Comparison of ENCODE assay signal across 7 mouse cellular contexts in genomic region chr1:86524619-86525498, GRCm38 (mm10). TPM values are rescaled to one million over a fixed set of nuclear protein-coding genes. Genes with fewer than 3 reads are reported as not detected.
DNase-seq lines count a peak whose midpoint lies in the region; ATAC-seq and TF ChIP-seq lines count a peak whose summit lies in the region.

No protein-coding gene starts in this region.

- WGBS in intestine, embryonic 16.5 days = 2% methylated on average over 53 of the region's 53 CpGs
- WGBS in midbrain, embryonic 11.5 days = 2% methylated on average over 53 of the region's 53 CpGs
- WGBS in small intestine, adult 2 months = 3% methylated on average over 53 of the region's 53 CpGs

- H3K9ac ChIP-seq in intestine, embryonic 16.5 days (ENCODE audit: low read depth, low read length) = peak overlapping the region; percentile 93
- peak overlapping the region; percentile 97 for H3K9ac ChIP-seq in midbrain, embryonic 11.5 days (ENCODE audit: low read length)

- peak overlapping the region; percentile 97 for H3K4me3 ChIP-seq in intestine, embryonic 16.5 days (ENCODE audit: low read length)
- H3K4me3 ChIP-seq in midbrain, embryonic 11.5 days (ENCODE audit: low read depth, low read length) = peak overlapping the region; percentile 92
- H3K4me3 ChIP-seq in small intestine, adult 2 months (ENCODE audit: low read depth, low read length) = peak overlapping the region; percentile 90

- peak; percentile 99 for DNase-seq in adrenal gland, adult 8-10 months
- DNase-seq in embryo, embryonic 9.5 days (ENCODE audit: extremely low spot score) = peak; percentile 99
- DNase-seq in gastrocnemius, postnatal 4 days (ENCODE audit: low spot score in 2 of 2) = peak; percentile 99 to 100
- peak; percentile 98 to 100 for DNase-seq in left cerebral cortex, postnatal 36 days (ENCODE audit: low spot score in 2 of 2)
- DNase-seq in midbrain, embryonic 11.5 days (ENCODE audit: low spot score, missing footprints) = peak; percentile 100

- no peaks in the 10 kb centered on the region for H3K27me3 ChIP-seq in intestine, embryonic 16.5 days (replicated peaks; ENCODE audit: control insufficient read depth, insufficient read depth, low read length)
- no peaks in the 10 kb centered on the region for H3K27me3 ChIP-seq in midbrain, embryonic 11.5 days (ENCODE audit: control insufficient read depth, insufficient read depth, low read length)
- H3K27me3 ChIP-seq in small intestine, adult 2 months (ENCODE audit: control insufficient read depth, insufficient read depth, low read length) = no peaks in the 10 kb centered on the region

- peak; percentile 70 for ATAC-seq in intestine, embryonic 16.5 days
- ATAC-seq in midbrain, embryonic 11.5 days (ENCODE audit: low FRiP score) = peak; percentile 74

- peak overlapping the region; percentile 100 for H3K27ac ChIP-seq in intestine, embryonic 16.5 days (ENCODE audit: low read length)
- H3K27ac ChIP-seq in midbrain, embryonic 11.5 days (ENCODE audit: low read depth, low read length) = peak overlapping the region; percentile 97
- peak overlapping the region; percentile 100 for H3K27ac ChIP-seq in small intestine, adult 2 months (ENCODE audit: insufficient read depth, low read depth, low read length)

- peak; percentile 95; the same call in 1 of the 2 replicates for TF ChIP-seq CTCF in small intestine, adult 2 months (IDR thresholded peaks at IDR 0.05; ENCODE audit: extremely low read depth, insufficient read length, insufficient replicate concordance, low read depth, low read length)

- peak overlapping the region; percentile 95 for H3K4me2 ChIP-seq in intestine, embryonic 16.5 days (ENCODE audit: low read depth, low read length)
- peak overlapping the region; percentile 74 for H3K4me2 ChIP-seq in midbrain, embryonic 11.5 days

- no peak for TF ChIP-seq POLR2A in small intestine, adult 2 months (IDR thresholded peaks at IDR 0.05; ENCODE audit: low read depth, low read length)

- H3K9me3 ChIP-seq in intestine, embryonic 16.5 days (ENCODE audit: control insufficient read depth, low read length) = no peaks in the 10 kb centered on the region
- H3K9me3 ChIP-seq in midbrain, embryonic 11.5 days (ENCODE audit: control insufficient read depth, low read length) = no peaks in the 10 kb centered on the region

- intact Hi-C loops in left cerebral cortex, postnatal 36 days (cut with DNase I) = loop anchor here (1.0 kb wide), 1 partner anchor 38 kb away; no protein-coding TSS in a partner anchor

- H3K4me1 ChIP-seq in intestine, embryonic 16.5 days (ENCODE audit: control insufficient read depth, insufficient read depth, low read length) = peaks cover 13% of the 10 kb centered on the region
- H3K4me1 ChIP-seq in midbrain, embryonic 11.5 days (ENCODE audit: control insufficient read depth, insufficient read depth, low read length) = peaks cover 22% of the 10 kb centered on the region
- peaks cover 17% of the 10 kb centered on the region for H3K4me1 ChIP-seq in small intestine, adult 2 months (ENCODE audit: control insufficient read depth, insufficient read depth, insufficient read length, low read length)

- no peaks in the 10 kb centered on the region; the same call in 1 of the 2 replicates for H3K36me3 ChIP-seq in intestine, embryonic 16.5 days (ENCODE audit: control insufficient read depth, insufficient read depth, low read length)
- peaks cover 7% of the 10 kb centered on the region for H3K36me3 ChIP-seq in midbrain, embryonic 11.5 days (ENCODE audit: control insufficient read depth, insufficient read depth, low read length)
- H3K36me3 ChIP-seq in small intestine, adult 2 months (ENCODE audit: control insufficient read depth, insufficient read depth, low read length) = peaks cover 4% of the 10 kb centered on the region

RNA-seq across cellular contexts. Expression of gene Ptma, which starts 1.7 kb away (rescaled TPM):
- total RNA-seq in adrenal gland, adult 8-10 months (2022) = 100 to 1,000 TPM; 448 to 514 (median 510) TPM
- 100 to 1,000 TPM; 655 to 661 TPM for total RNA-seq in gastrocnemius, postnatal 4 days (2021)
- 1,684 and 1,813 TPM in 2 replicates for polyA plus RNA-seq in intestine, embryonic 16.5 days (2015; fragmentation: Nextera tagmentation; extraction: Ambion mirVana)
- total RNA-seq in left cerebral cortex, postnatal 36 days (2021) = 100 to 1,000 TPM; 384 TPM
- polyA plus RNA-seq in midbrain, embryonic 11.5 days (2014; fragmentation: Nextera tagmentation; extraction: Ambion mirVana) = 3,090 and 3,352 TPM in 2 replicates
- 212 and 749 TPM in 2 replicates for polyA plus RNA-seq in small intestine, adult 2 months (2012; rRNA removed)

RNA-seq across cellular contexts. Expression of gene Pde6d, which starts 57.6 kb away (rescaled TPM):
- total RNA-seq in adrenal gland, adult 8-10 months (2022) = 10 to 100 TPM; 36.8 to 47.2 (median 42.3) TPM
- total RNA-seq in gastrocnemius, postnatal 4 days (2021) = 10 to 100 TPM; 52.1 to 53.6 TPM
- polyA plus RNA-seq in intestine, embryonic 16.5 days (2015; fragmentation: Nextera tagmentation; extraction: Ambion mirVana) = 35.1 and 35.2 TPM in 2 replicates
- 10 to 100 TPM; 53.3 to 62.6 TPM for total RNA-seq in left cerebral cortex, postnatal 36 days (2021)
- polyA plus RNA-seq in midbrain, embryonic 11.5 days (2014; fragmentation: Nextera tagmentation; extraction: Ambion mirVana) = 94.3 and 98.3 TPM in 2 replicates
- polyA plus RNA-seq in small intestine, adult 2 months (2012; rRNA removed) = 4.0 and 9.7 TPM in 2 replicates

RNA-seq across cellular contexts. Expression of gene Cops7b, which starts 57.8 kb away (rescaled TPM):
- total RNA-seq in adrenal gland, adult 8-10 months (2022) = 10 to 100 TPM; 13.1 to 16.3 (median 14.6) TPM
- total RNA-seq in gastrocnemius, postnatal 4 days (2021) = 10 to 100 TPM; 15.7 to 16.8 TPM
- polyA plus RNA-seq in intestine, embryonic 16.5 days (2015; fragmentation: Nextera tagmentation; extraction: Ambion mirVana) = 31.5 and 35.1 TPM in 2 replicates
- total RNA-seq in left cerebral cortex, postnatal 36 days (2021) = 10 to 100 TPM; 25.2 to 25.8 TPM
- polyA plus RNA-seq in midbrain, embryonic 11.5 days (2014; fragmentation: Nextera tagmentation; extraction: Ambion mirVana) = 54.1 and 54.8 TPM in 2 replicates
- polyA plus RNA-seq in small intestine, adult 2 months (2012; rRNA removed) = 10.7 and 18.4 TPM in 2 replicates

Comparison
In these comparisons a context has a peak if more than half of its experiments do, and no peak if none do; other contexts are left out.
1. Peak in every context shown above with its lines: DNase-seq, ATAC-seq, H3K4me3 ChIP-seq and H3K27ac ChIP-seq.